Mouse (Mus musculus) spleen, postnatal 4 days (tissue): ENCODE data around the gene Aggf1.

ENCODE experiments used
- DNase-seq, 2 experiments: peaks; one replicate each; pipeline ENCODE4 v3.0.0; 2022; ENCODE audit warnings: low spot score in 2 of 2

Aggf1 gene

GRCm38 (mm10) chr13:95332086-95332899 is 42.9 kb downstream of the Aggf1 start:
- DNase-seq: no peak

- DNase-seq: no peak
These were observed 44.6 kb downstream of the Aggf1 start for GRCm38 (mm10) chr13:95330507-95330906.

- no peak for DNase-seq
These were observed 46.4 kb downstream of the Aggf1 start for GRCm38 (mm10) chr13:95328767-95329166.

GRCm38 (mm10) chr13:95327345-95327741 is 47.8 kb downstream of the Aggf1 start:
- no peak for DNase-seq

DNA sequence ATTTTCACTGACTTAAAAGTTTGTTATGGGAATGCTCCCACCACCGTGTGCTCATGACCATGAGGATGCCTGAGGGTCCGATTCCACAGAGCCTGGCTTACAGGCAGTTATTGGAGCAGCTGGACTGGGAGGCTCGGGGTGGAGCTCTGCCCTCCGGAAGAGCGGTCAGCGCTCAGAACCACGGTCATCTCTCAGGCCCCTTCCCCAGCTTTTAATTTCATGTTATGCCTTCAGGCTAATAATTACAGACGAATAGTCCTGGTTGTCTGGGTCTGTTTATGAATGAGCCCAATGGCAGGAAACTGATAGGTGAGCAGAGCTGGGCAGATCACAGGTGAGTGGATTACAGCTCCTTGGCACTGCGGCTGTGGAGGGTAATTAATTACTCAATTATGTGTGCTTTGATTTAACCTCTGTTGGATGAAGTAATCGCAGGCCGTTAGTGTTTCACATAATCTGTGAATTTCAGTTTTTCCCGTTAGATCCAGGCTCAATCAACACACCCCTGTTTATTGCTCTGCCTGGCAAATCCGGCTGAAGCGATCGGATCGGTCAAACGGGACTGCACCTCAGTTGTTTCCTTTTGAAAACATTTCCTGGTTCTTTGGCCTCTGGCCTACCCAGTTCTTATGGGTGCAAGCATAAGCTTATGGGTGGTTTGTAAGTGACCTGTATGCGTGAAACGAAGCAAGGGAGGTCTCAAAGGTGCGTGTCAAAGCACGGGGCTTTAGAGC is 48.4 kb downstream of the Aggf1 start:
- DNase-seq: no peak

DNA sequence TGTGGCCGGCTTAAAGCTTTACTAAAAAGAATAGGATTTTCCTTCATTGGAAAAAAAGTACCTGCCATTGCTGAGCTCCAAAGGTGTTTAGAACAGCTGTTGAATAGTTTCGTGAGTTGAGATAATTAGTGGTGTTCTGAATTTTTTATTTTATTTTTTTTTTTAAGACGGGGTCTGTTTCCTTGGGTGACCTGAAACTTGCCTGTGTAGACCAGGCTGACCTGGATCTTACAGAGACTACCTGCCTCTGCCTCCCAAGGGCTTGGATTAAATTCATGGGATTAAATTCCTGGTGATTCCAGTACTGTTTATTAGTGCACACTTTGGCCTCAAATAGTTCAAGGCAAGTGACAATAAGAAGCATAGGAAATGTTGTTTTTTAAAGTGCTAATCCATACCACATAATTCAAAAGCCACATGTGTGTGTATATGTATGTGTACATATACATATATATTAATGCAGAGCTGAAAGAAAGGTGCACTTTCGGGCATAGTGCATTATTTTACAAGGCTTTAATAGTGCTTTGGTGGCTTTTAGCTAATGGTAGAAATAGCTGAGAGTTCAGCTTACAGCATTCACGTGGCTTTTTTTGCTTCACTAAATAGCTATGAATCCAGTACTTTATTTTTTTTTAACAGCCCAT is 49.1 kb downstream of the Aggf1 start:
- DNase-seq: no peak

- peak; percentile 54 to 79 for DNase-seq
These were observed 49.9 kb downstream of the Aggf1 start for GRCm38 (mm10) chr13:95325080-95325906.

- DNase-seq: no peak
These were observed 50.5 kb downstream of the Aggf1 start for GRCm38 (mm10) chr13:95324626-95325079.

- peak; percentile 56 to 73 for DNase-seq
These were observed 51.1 kb downstream of the Aggf1 start for GRCm38 (mm10) chr13:95323950-95324625.

DNA sequence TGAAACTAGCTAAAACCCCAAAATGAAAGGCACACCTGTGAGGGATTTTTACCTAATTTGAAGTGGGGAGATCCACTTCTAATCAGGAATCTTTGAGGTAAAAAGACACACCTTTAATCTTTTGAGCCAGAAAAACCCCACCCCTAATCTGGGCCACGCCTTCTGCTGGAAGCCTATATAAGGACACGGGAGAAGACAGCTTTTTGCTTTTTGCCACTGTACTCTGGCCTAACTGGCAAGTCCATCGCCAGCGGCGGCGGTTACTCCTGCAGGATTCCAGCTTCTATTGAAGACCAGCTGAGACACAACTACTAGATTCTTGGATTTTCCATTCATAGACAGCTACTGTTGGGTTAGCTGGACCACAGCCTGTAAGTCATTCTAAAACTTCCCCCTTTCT is 51.8 kb downstream of the Aggf1 start, which contains the start of gene Zbed3:
Gene Zbed3 (plus strand): TSS at position 213 of the 400 bp plus-strand sequence.
- no peak for DNase-seq

GRCm38 (mm10) chr13:95320451-95320850 is 54.7 kb downstream of the Aggf1 start:
- no peak for DNase-seq

DNA sequence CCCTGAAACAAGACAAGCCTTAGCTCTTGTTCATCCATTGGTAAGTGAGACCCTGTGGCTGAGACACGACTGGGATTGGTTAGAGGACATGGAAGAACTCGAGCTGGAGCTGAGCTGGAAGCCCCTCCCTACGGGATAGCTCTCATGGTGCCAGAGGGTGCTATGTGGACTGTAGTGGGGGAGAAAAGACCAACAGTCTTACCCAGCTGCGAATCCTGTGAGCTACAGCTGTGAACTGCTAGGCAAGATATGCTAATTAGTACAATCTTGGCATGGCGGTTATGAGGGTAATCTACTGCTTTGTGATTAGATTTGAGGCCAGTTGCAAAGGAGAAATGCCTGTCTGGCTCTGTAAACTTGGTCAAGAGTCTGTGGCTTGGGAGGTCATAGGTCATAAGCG is 56.0 kb downstream of the Aggf1 start:
- DNase-seq: no peak

- DNase-seq: no peak
These were observed 63.1 kb downstream of the Aggf1 start for GRCm38 (mm10) chr13:95312016-95312415.

- no peak for DNase-seq
These were observed 68.0 kb downstream of the Aggf1 start for GRCm38 (mm10) chr13:95307100-95307655.

- no peak for DNase-seq
These were observed 68.6 kb downstream of the Aggf1 start for GRCm38 (mm10) chr13:95306596-95306995.
